Mouse (Mus musculus): Measurements from ENCODE around the gene Amz2.
A peak's percentile ranks its signal among the peaks of the same experiment; 100 is the strongest.

Gene Amz2

DNA sequence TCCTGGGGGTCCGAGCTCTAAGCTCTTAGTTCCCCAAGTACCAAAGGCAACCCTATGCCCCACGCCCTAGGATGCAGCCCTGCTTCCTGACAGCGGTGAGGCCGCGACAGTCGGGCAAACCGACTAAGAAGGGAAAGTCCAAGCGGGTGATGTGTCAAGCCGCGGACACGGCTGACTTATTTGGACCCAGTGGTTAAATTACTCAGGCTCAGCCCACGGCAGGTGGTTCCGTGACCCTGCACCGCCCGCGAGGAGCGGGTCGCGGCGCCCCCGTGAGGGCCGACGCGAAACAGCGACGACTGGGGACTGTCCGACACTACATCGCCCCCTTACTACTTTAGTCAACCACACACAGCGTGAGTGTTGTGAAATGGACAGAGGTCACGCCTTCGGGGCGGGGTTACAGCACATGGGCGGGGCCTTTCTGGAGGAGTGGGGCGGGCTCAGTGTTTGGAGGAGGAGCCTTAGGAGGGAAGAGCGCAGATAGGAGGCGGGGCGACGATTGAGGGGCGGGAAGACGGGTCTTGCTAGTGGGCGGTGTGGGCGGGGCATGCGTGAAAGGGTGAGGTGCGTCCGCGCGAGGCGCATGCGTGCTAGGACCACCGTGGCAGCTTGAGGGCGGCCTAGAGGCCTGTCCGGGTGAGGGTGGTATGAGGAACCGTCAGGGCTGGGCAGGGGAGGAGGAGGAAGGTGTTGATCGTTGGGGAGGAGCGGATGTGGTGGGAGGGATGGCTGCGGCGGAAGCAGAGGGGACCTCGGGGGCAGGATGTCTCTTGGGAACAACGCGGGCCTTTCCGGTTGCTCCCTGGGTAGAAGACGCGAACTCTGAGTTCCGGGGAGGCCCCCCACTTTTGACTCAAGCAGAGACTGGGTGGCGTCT is at the start of gene Amz2:
TSS of gene Amz2 (plus strand) at position 555 of the 880 bp plus-strand sequence.
- peak; percentile 98 for DNase-seq (ENCODE audit: low spot score)

DNA sequence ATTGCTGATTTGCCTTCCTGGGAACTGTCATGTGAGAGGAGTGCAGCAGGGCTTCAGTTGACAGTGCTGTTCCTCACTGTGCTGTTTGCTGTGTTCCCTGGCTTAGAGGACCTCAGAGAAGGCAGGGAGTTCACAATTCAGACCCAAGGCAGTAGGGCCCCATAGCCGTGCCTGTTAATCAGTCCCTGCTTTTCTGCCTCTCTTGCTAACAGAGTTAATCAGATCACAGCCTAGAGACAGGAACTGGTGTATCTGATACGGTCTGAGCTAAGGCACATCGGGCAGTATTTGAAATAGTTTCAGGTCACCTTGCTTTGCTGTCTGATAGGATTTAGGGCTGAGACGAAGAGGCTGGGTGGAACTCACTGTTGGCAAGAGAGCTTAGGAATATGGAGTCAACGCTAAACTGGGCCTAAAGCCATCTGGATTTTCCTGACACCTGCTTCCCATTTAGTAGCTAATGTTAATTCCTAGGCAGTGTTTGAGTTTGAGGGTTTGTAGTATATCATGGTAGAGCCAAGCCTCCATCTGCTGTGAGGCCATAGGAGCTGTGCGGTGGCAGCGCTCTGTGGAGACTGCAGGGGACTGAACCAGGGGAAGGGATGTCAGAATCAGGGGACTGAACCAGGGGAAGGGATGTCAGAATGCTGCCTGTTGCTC is 49.1 kb upstream of the Amz2 start:
- DNase-seq (ENCODE audit: low spot score) = no peak

DNA sequence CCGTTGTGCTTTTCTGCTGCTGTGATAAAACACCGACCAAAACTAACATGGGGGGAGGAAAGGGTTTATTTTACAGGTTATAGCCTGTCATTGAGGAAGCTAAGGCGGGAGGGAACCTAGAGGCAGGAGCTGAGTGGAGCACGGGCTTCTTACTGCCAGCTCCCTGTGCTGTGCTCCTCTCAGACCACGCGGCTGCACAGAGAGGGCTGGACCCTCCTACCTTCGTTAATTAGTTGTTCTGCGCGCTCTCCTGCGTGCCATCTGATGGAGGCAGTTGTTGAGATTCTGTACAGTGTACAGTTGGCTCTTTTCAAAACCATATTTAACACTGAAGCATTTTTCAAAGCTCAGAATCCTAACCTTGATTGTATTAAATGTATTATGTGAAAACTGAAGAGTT is 48.3 kb upstream of the Amz2 start:
- DNase-seq (ENCODE audit: low spot score) = no peak

DNA sequence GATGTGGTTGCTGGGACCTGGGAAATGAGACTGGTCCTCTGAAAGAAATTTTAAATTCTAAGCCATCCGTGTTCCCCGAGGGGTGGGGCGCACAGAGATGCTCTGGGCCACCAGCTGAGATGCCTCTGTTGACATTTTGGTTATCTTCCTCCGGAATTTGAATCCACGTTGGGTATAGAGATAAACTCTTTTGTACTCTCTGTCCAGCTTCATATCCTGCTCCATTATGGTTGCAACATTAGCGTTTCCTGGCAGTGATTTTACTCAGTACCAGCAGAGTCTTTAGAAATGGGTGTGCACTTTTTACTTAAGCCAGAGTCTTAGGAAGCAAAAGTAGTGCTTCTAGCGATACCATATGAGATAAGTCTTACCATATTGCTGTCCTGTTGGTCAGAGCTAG is 47.7 kb upstream of the Amz2 start:
- no peak for DNase-seq (ENCODE audit: low spot score)

DNA sequence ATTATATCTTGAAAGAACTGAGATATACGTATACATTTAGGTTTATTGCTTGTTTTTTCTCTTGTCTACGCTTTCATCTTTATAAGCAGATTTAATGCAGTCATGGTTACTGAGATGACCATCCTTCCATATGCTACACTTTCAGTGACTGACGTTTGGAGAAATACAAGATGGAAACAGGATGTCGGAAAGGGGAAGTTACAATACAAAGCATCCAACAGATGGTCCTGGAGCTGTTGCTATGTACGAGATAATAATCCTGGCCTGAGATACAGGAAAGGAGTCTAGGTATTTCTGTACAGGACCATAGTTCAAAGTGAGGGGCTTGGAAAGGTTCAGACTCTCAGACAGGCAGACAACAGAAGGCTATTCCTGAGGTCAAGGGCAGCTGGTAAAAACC is 45.1 kb upstream of the Amz2 start:
- no peak for DNase-seq (ENCODE audit: low spot score)

DNA sequence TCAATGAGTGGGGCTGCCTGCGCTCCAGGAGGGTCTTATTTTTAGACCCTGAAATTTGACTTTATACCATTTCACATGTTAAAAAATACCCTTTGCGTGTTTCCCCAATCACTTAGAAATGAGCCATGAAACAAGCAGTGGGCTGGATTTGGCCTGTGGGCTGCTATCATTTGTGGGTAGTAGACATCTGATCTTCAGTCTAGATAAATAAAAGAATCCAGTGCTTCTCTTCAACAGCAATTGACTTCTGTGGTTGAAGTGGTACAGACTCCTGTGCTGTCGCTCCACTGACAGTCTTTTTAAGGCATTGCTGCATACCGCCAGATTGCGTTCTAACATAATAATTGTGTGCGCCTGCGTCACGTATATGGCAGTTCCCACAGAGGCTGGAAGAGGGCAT is 40.5 kb upstream of the Amz2 start:
- no peak for DNase-seq (ENCODE audit: low spot score)

DNA sequence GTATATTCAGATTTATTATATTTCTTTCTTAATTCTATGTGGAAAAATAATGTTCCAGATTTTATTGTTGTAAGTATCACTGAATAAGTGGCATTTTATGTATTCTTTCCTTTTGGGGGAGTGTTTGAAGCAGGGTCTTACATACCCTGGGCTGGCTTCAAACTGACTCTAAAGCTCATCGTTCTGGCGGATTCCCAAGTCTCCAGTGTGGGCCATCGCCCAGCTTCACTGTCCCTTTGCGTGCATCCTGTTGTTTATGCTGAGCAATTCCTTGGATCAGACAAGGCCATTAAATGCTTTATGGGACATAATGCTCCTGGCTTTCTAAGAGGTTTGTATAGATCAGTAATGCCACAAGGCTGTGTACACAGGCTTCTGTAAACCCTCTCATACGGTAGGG is 36.7 kb upstream of the Amz2 start:
- no peak for DNase-seq (ENCODE audit: low spot score)

DNA sequence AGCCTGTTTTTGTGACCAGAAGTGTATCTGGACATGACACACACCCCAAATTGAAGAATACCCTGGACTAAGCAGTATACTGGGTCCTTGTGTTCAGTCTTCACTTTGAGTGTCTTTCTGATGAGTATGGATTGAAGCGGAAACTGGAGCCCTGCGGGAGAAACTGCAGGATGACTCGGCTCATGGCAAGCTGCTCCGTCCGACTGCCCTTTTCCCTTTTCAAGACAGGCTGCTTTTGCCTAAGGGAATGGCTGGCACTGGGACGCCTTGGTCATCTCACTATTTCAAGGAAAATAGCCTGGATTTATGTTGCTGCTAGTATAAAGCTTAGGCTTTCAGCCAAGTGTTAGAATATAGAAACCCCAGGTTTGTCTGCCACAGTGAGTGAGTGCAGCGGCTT is 34.5 kb upstream of the Amz2 start:
- DNase-seq (ENCODE audit: low spot score) = no peak

DNA sequence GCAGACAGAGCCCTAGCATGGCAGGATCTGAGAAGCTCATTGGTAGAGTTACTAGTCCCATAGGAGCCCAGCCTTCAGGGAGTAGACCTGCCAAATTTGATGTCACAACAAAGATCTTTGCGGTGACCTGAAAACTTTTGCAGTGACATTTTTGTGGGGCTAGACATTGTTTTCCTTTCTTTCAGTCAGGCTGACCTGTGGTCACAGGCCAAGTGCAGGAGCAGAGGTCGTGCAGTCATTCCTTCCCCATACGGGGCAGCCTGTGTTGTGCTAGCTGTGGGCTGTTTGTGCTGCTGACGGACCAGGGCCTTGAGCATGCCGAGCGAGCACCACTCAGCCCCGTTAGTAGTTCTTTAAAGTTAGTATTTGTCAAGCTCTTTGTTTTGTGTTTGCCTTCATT is 34.0 kb upstream of the Amz2 start:
- DNase-seq (ENCODE audit: low spot score) = no peak

DNA sequence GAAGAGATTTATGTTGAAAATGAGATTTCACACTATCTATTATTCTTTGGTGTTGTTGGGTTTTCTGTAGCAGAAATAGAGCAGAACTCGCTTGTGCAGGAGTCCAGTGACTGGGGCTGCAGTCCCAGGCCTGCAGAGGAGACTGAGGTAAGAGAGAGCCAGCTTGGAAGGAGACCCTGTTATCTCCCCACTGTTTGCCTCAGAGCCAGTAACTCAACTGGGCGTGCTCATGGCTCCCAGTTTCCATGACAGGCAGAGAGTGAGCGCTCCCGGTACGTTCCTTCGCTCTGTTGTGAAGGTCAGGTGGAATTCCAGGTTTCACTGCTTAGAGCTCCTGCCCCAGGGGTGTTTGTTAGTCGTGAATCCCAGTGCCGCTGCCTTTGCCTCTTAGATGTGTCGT is 33.1 kb upstream of the Amz2 start:
- DNase-seq (ENCODE audit: low spot score) = no peak

DNA sequence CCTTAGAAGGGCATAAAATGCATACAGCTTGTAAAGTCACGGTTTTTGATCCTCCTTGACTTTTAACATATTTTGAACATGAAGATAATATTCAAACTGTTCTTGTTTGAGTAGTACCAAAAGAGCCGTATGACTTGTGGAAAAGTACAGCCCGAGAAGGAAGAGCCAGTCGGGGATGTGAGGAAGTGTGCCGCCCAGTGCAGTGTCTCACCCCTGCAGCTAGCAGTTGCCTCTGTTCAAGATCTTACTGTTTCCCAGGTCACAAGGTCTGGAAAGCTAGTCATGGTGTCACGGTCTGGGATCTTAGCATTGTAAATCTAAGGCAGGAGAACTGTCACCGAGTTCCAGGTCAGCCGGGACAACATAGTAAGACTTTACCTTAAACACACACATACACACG is 31.0 kb upstream of the Amz2 start:
- DNase-seq (ENCODE audit: low spot score) = no peak

DNA sequence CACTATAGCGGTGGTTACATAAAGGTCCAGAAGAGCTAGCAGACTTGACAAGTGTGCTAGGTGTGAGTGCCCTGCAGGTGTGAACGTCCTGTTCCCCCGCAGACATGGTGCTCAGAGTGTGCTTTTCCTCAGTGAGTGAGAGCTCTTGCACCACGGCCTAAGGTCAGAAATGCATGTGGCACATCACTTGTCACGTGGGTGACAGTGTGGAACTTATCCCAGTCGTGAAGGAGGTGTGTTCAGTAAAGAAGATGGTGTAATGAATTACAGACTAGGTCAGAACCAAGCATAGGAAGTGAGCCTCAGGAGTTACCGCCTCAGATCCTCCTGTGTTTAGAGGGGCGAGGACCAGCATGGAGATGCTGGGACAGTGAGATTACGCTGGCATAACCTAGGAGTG is 30.5 kb upstream of the Amz2 start:
- DNase-seq (ENCODE audit: low spot score) = no peak

DNA sequence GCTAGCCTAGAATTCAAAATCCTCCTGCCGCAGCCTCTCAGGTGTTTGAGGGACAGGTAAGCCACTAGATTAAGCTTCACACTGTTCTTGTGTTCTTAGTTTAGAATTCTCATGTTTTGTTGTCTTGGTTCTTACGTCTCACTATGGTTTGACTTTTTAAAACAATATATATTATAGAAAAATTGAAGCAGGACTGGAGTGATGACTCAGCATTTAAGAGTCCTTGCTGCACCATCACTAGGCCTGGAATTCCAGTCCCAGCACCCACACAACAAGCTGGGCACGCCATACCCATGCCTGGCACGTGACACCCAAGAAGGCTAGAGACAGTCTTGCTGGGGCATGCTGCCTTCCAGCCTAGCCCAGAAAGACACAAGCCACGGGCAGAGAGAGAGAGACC is 19.3 kb upstream of the Amz2 start:
- no peak for DNase-seq (ENCODE audit: low spot score)

DNA sequence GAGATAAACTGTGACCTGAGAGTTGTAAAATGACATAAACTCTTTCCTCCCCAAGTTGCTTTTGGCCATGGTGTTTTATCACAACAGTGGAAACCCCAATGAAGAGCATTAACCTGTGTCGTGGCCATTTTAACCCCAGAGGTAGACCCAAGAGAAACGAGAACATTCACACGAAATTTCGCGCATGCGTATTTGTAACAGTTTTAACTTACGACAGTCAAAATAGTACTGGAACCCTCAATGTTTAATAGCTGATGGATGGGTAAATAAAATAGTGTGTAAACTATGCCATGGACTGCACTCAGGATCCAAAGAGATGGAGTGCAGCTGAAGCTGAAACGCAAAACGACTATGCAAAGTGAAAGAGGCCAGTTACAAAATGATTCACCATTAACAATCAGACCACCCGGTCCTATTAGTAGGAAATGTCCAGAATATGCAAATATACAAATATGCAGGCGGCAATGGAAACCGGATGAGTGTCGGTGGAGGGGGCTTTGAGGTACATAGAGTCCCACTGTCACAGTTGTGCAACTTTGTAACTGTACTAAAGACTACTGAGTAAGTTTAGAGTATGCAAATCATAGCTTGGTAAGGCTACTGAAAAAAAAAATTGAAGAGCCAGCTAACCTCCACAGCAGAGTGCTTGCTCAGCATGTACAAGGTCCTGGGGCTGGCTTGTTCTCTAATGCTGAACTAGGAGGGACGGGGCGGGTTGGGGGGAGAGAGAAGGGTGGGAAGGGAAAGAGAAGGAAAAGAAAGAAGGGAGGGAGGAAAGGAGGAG is 15.4 kb upstream of the Amz2 start:
- DNase-seq (ENCODE audit: low spot score) = no peak

DNA sequence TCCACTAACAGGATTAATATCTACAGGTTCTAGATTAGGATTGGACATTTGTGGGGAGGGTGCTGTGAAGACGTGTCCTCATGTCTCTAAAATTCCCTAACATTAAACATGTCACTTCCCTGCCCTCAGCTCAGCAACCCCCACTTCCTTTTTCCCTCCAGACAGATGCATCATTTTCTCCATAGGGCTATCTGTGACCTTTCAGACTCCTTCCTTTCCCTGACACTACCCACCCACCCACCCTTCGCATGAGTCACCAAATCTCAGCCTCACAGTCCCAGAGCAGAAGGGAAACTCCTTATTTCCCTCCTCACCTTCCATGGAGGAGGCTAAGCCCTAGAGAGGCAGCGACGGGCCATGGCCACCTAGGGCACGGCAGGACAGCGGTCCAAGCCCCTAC is 12.1 kb upstream of the Amz2 start, which contains the start of gene 9930022D16Rik:
TSS of gene 9930022D16Rik (plus strand) at position 301 of the 400 bp plus-strand sequence.
- no peak for DNase-seq (ENCODE audit: low spot score)

DNA sequence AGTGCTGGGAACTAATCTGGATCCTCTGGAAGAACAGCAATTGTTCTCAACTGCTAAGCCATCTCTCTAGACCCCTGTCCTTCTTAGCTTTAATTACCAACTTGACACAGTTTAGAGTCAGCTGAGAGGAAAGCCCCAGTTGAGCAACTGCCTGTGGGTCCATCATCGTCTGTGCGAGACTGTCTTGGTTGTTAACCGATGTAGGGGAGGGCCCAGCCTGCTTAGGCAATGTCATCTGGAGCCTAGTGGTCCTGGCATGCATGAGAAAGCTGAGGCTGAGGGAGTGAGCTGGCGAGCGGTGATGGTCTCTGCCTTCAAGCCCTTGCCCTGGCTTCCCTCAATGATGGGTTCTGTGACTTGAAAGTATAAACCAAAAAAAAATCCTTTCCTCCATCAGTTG is 10.9 kb upstream of the Amz2 start:
- DNase-seq (ENCODE audit: low spot score) = no peak

DNA sequence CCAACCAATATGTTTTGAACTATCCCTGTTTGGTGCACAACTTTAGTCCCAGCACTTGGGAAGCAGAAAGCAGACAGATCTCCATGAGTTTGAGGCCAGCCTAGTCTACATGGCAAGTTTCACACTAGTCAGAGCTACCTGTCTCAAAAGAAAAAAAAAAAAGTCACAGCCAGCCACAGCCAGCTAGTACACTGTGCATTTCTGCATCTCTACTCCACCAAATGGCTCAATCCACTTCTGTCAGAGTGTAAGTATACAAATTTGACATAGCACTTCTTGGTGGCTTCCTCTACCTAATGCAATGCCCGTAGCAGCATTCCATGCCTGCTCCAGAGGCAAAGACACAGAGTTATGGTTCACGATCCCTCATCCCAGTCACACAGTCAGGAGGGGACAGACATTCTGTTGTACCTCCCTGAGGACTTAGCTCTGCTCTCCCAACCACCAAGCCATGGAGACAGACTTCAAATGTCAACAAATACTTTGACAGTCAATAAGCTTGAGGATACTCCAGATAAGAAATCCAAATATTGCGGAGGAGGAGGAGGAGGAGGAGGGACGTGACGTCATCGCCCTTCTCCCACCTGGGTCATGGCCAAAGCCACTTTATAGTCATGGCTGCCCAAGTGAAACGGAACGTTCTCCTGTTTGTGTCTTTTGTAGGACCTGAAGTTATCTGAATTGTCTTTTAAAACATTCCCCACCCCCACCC is 8.9 kb upstream of the Amz2 start:
- no peak for DNase-seq (ENCODE audit: low spot score)

DNA sequence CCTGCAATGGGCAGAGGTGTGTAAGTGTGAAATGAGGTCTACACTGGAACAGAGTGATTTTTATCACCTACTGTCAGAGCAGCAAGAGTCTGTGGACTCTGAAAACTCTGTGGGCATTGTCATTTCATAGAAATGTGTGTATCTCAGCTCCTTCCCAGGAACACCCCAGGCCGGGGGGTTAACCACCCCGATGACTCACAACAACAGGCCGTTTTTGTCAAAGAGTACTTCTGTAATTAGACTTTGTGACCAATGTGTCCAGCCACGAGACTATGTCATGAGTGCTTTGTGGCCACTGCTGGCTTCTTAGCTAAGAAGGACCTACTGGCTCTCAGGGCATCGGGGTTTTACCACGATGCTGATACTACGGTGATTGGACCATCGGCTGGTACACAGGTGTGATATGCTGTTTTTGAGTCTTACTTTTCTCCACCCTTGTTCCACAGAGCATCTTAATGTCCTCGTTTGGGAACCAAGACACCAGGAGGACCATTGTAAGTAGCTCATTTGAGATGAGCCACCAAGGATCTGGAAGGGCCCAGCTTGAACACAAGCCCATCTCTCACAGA is 8.2 kb upstream of the Amz2 start:
- DNase-seq (ENCODE audit: low spot score) = no peak

DNA sequence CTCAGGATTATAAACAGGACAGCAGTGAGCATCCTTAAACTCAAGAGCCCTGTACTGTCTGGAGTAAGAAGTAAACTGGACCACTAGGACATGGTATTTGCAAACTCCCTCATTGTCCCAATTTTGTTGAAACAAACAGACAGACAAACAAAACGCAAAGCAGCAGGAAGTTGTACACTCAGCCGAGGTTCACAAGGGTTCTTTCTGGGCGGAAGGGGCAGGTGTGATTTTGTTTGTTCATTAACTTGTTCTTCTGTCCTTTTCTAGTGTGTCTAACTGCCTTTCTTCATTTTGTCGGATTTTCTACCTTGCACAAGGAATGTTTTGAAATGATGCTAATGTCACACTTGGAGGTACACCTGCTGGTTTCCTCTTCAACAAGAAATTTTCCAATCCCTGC is 6.3 kb upstream of the Amz2 start:
- no peak for DNase-seq (ENCODE audit: low spot score)

DNA sequence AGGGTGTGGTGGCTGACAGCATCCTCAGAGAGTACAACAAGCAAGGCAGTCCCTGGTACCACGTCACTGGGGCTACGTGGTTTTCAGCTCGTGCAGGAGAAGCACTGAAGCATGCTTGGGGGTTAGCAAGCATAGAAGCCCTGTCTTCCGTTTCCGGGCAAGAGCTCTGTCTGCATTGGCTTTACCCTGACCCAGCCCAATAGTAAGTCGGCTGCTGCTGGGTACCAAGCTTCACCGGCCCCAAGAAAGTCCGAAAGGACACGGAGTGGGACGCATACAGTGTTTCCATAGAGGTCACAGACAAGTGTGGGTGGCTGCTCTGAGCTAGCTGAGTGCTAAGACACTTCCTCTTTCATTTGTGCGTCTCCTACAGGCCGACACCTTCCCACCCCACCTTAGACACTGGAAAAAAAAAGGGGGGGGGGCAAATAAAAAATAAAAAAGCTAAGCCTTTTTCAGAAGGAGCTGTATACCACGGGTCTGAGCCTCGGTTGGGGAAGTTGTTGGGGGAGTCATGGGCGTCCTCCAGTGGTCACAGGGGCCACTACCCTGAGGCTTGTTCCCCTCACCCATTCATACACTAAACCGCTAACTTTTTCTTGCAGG is 5.7 kb upstream of the Amz2 start:
- no peak for DNase-seq (ENCODE audit: low spot score)

DNA sequence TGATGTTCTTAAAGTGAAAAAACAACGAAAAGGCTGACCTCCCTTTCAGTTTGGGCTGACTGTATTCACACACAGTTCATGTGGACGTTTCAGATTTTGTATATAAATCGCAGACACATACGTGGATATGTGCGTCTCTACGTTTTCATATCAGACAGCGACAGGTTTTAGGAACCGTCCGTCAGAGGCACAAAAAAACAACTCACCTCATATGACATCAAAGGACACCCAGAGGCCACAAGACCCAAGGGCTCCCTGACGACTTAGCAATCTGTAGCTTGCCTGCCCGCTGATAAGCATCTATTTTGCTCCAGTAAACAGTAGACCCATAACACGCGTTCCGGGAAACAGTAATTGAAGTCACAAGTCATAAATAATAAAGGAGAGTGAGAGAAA is 5.2 kb upstream of the Amz2 start:
- no peak for DNase-seq (ENCODE audit: low spot score)

Data from testis, postnatal 14 days (tissue).